Mouse (Mus musculus) MEL (cell line): ENCODE results near the gene Fbn1. TPM values are rescaled to one million over a fixed set of nuclear protein-coding genes. Genes with fewer than 3 reads are reported as not detected.

ENCODE experiments used
- DNase-seq: peaks from one replicate; pipeline ENCODE4 v3.0.0; 2011; ENCODE audit warnings: low read depth, low spot score
- H3K27ac ChIP-seq: 2 replicates; pipeline ENCODE4 v1.5.1; 2012; ENCODE audit warnings: low read depth, mild to moderate bottlenecking, control low read depth, low read length, moderate library complexity; ENCODE audit not compliant: control insufficient read depth
- H3K27me3 ChIP-seq, 2 experiments: fragments of 150-350 bp in 1 of 2; sonication (generic) in 1 of 2; 2 replicates each; pipeline ENCODE4 v1.6.1; 2012; ENCODE audit warnings: low read length in 2 of 2, mild to moderate bottlenecking in 2 of 2, improper control_type of control experiment in 1 of 2, moderate library complexity in 1 of 2; ENCODE audit not compliant: insufficient read depth in 2 of 2, control insufficient read depth in 1 of 2
- H3K36me3 ChIP-seq, 2 experiments: 2 replicates each; pipeline ENCODE4 v1.6.1; 2012 to 2014; ENCODE audit warnings: low read length in 2 of 2, improper control_type of control experiment in 1 of 2, inconsistent platforms in 1 of 2, mild to moderate bottlenecking in 1 of 2; ENCODE audit not compliant: insufficient read depth in 2 of 2, control insufficient read depth in 1 of 2
- H3K4me1 ChIP-seq, 2 experiments: fragments of 150-350 bp in 1 of 2; sonication (generic) in 1 of 2; 2 replicates each; pipeline ENCODE4 v1.6.1; 2012; ENCODE audit warnings: low read length in 2 of 2, improper control_type of control experiment in 1 of 2, mild to moderate bottlenecking in 1 of 2; ENCODE audit not compliant: insufficient read depth in 2 of 2, control insufficient read depth in 1 of 2
- H3K4me3 ChIP-seq, 2 experiments: fragments of 150-350 bp in 1 of 2; sonication (generic) in 1 of 2; 2 replicates each; pipeline ENCODE4 v1.5.1; 2012; ENCODE audit warnings: low read depth in 2 of 2, low read length in 2 of 2, mild to moderate bottlenecking in 2 of 2, moderate library complexity in 2 of 2, control low read depth in 1 of 2, improper control_type of control experiment in 1 of 2; ENCODE audit not compliant: control insufficient read depth in 1 of 2, insufficient read depth in 1 of 2
- H3K79me2 ChIP-seq: 2 replicates; pipeline ENCODE4 v1.6.1; 2012; ENCODE audit warnings: mild to moderate bottlenecking, low read length, moderate library complexity; ENCODE audit not compliant: control insufficient read depth, poor library complexity, insufficient read depth
- H3K9ac ChIP-seq: 2 replicates; pipeline ENCODE4 v1.6.1; 2012; ENCODE audit warnings: low read depth, mild to moderate bottlenecking, control low read depth, low read length, moderate library complexity; ENCODE audit not compliant: control insufficient read depth, poor library complexity, severe bottlenecking
- H3K9me3 ChIP-seq: fragments of 150-350 bp; sonication (generic); replicated peaks from 2 replicates; pipeline ENCODE4 v1.6.1; 2012; ENCODE audit warnings: mild to moderate bottlenecking, low read length, improper control_type of control experiment, moderate library complexity; ENCODE audit not compliant: insufficient read depth
- BHLHE40 ChIP-seq: IDR thresholded peaks from 2 replicates; pipeline ENCODE4 v1.6.1; 2012; ENCODE audit warnings: low read depth, mild to moderate bottlenecking, inconsistent platforms, low read length, improper control_type of control experiment, borderline replicate concordance
- CTCF ChIP-seq, 3 experiments: IDR thresholded peaks in 2 of 3; conservative IDR thresholded peaks in 1 of 3; 2 replicates each; pipeline ENCODE4 v1.5.1; 2011 to 2012; ENCODE audit warnings: low read length in 3 of 3, low read depth in 2 of 3, mild to moderate bottlenecking in 2 of 3, improper control_type of control experiment in 1 of 3, inconsistent platforms in 1 of 3, mixed read lengths in 1 of 3, moderate library complexity in 1 of 3; ENCODE audit not compliant: control insufficient read depth in 1 of 3, insufficient read depth in 1 of 3, poor library complexity in 1 of 3, severe bottlenecking in 1 of 3
- E2F4 ChIP-seq: IDR thresholded peaks from 2 replicates; pipeline ENCODE4 v1.6.1; 2011; ENCODE audit warnings: low read depth, low read length, improper control_type of control experiment, borderline replicate concordance
- ELF1 ChIP-seq: IDR thresholded peaks from 2 replicates; pipeline ENCODE4 v1.6.1; 2014; ENCODE audit warnings: low read depth, mild to moderate bottlenecking, inconsistent platforms, low read length, improper control_type of control experiment, moderate library complexity
- EP300 ChIP-seq, 2 experiments: IDR thresholded peaks; 2 replicates each; pipeline ENCODE4 v1.6.1; 2011; ENCODE audit warnings: improper control_type of control experiment in 2 of 2, low read length in 2 of 2, low read depth in 1 of 2, mild to moderate bottlenecking in 1 of 2
- ETS1 ChIP-seq: IDR thresholded peaks from 2 replicates; pipeline ENCODE4 v1.6.1; 2012; ENCODE audit warnings: low read depth, mild to moderate bottlenecking, inconsistent platforms, low read length, improper control_type of control experiment, moderate library complexity
- GATA1 ChIP-seq: IDR thresholded peaks from 2 replicates; pipeline ENCODE4 v1.6.1; 2011; ENCODE audit warnings: low read depth, low read length, improper control_type of control experiment
- HCFC1 ChIP-seq: IDR thresholded peaks from 2 replicates; pipeline ENCODE4 v1.6.1; 2012; ENCODE audit warnings: low read depth, mild to moderate bottlenecking, inconsistent platforms, low read length, improper control_type of control experiment, moderate library complexity
- MAFK ChIP-seq: IDR thresholded peaks from 2 replicates; pipeline ENCODE4 v1.6.1; 2011; ENCODE audit warnings: low read depth, mild to moderate bottlenecking, low read length, improper control_type of control experiment, borderline replicate concordance
- MAX ChIP-seq: IDR thresholded peaks from 2 replicates; pipeline ENCODE4 v1.6.1; 2011; ENCODE audit warnings: low read length, improper control_type of control experiment
- MXI1 ChIP-seq: IDR thresholded peaks from 2 replicates; pipeline ENCODE4 v1.6.1; 2011; ENCODE audit warnings: mild to moderate bottlenecking, low read depth, low read length, improper control_type of control experiment
- MYB ChIP-seq: IDR thresholded peaks from 2 replicates; pipeline ENCODE4 v1.6.1; 2011; ENCODE audit warnings: mild to moderate bottlenecking, low read depth, low read length, improper control_type of control experiment
- MYC ChIP-seq: IDR thresholded peaks from 2 replicates; pipeline ENCODE4 v1.6.1; 2011; ENCODE audit warnings: low read depth, mild to moderate bottlenecking, low read length, improper control_type of control experiment, moderate library complexity
- NELFE ChIP-seq: IDR thresholded peaks from 2 replicates; pipeline ENCODE4 v1.6.1; 2011; ENCODE audit warnings: low read depth, low read length, improper control_type of control experiment
- NRF1 ChIP-seq: IDR thresholded peaks from 2 replicates; pipeline ENCODE4 v1.6.1; 2014; ENCODE audit warnings: low read depth, mild to moderate bottlenecking, inconsistent platforms, low read length, improper control_type of control experiment, moderate library complexity; ENCODE audit not compliant: poor library complexity, insufficient read depth, severe bottlenecking
- RAD21 ChIP-seq: IDR thresholded peaks from 2 replicates; pipeline ENCODE4 v1.6.1; 2011; ENCODE audit warnings: mild to moderate bottlenecking, low read depth, low read length, improper control_type of control experiment
- RCOR1 ChIP-seq: IDR thresholded peaks from 2 replicates; pipeline ENCODE4 v1.6.1; 2012; ENCODE audit warnings: low read depth, mild to moderate bottlenecking, inconsistent platforms, low read length, improper control_type of control experiment
- SIN3A ChIP-seq: IDR thresholded peaks from 2 replicates; pipeline ENCODE4 v1.6.1; 2012; ENCODE audit warnings: low read length, improper control_type of control experiment, inconsistent platforms
- SMC3 ChIP-seq: IDR thresholded peaks from 2 replicates; pipeline ENCODE4 v1.6.1; 2011; ENCODE audit warnings: low read depth, low read length, improper control_type of control experiment
- TAL1 ChIP-seq: IDR thresholded peaks from 2 replicates; pipeline ENCODE4 v1.6.1; 2012; ENCODE audit warnings: mild to moderate bottlenecking, inconsistent platforms, low read length, moderate library complexity, mixed read lengths
- TCF12 ChIP-seq: IDR thresholded peaks from 2 replicates; pipeline ENCODE4 v1.6.1; 2014; ENCODE audit warnings: low read depth, mild to moderate bottlenecking, inconsistent platforms, low read length, improper control_type of control experiment, moderate library complexity
- UBTF ChIP-seq: IDR thresholded peaks from 2 replicates; pipeline ENCODE4 v1.6.1; 2012; ENCODE audit warnings: low read depth, mild to moderate bottlenecking, inconsistent platforms, low read length, improper control_type of control experiment, moderate library complexity, borderline replicate concordance; ENCODE audit not compliant: insufficient read depth
- USF1 ChIP-seq: IDR thresholded peaks from 2 replicates; pipeline ENCODE4 v1.6.1; 2014; ENCODE audit warnings: low read depth, mild to moderate bottlenecking, inconsistent platforms, low read length, improper control_type of control experiment, moderate library complexity
- ZNF384 ChIP-seq: IDR thresholded peaks from 2 replicates; pipeline ENCODE4 v1.6.1; 2012; ENCODE audit warnings: low read depth, mild to moderate bottlenecking, inconsistent platforms, low read length, improper control_type of control experiment
- polyA plus RNA-seq, 2 experiments: library from polyadenylated mRNA; stranded (reverse) in 1 of 2; unstranded in 1 of 2; fragments of >175 nt in 1 of 2; fragments of >200 nt in 1 of 2; gene quantifications; 2 replicates each; pipeline versions ENCODE4 v1.2.1 to v1.2.4; 2012; ENCODE audit warnings: low replicate concordance in 2 of 2, low read depth in 1 of 2; ENCODE audit not compliant: insufficient read length in 2 of 2, insufficient read depth in 1 of 2, missing spikeins in 1 of 2
- total RNA-seq: library from RNA; depleted of rRNA; stranded (reverse); fragments of 300-350 nt; gene quantifications from 2 replicates; pipeline ENCODE4 v1.2.3, GENCODE M21; 2012

Gene Fbn1
- total and polyA plus RNA-seq, 3 experiments, result 0.01 TPM; not detected in 2

DNA sequence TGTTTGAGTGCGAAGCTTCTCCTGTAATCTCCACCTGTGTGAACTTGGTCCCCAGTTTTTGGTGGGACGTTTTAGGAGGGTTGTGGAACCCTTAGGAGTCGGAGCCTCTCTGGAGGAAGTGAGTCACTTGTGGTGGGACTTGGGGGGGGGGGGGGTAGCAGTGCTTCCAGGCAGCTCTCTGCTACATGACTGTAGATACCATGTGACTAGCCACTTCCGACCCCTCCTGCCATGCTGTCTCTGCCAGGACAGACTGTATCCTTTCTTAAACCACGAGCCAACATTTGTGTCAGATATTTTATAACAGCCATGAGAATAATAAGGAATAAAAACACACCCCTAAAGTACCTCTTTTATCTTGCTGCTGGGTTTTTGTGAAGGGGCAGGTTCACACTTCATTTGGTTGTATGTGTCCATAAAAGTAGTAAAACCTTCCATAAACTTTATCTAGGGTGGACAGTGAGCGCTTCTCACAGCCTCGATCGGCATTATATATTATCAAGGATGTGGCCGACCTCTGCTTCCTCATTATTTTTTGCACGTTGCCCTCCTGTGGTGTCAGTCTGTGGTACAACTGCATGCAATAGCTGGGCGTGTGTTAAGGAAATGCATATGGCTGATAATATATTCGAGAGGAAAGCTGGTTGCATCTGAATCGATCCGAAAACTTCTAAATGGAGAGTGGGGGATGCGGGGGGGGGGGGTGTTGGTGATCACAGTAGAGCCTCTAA is 51.6 kb downstream of the Fbn1 start:
- peak overlapping the region; percentile 63 for H3K9ac ChIP-seq
- H3K27me3 ChIP-seq, result no peaks in the 10 kb centered on the region
- peak overlapping the region; percentile 24 to 45 for H3K4me3 ChIP-seq
- peaks cover 0 to 19% of the 10 kb centered on the region in 2 experiments; a peak in 2 of 4 replicates for H3K36me3 ChIP-seq
- H3K27ac ChIP-seq, result peak overlapping the region; percentile 98
- H3K4me1 ChIP-seq, result peaks cover 8 to 27% of the 10 kb centered on the region in 2 experiments
- no peaks in the 10 kb centered on the region for H3K9me3 ChIP-seq
- H3K79me2 ChIP-seq, result no peaks in the 10 kb centered on the region
- TF ChIP-seq MAX (peak; percentile 70), USF1 (peak; percentile 78), MXI1 (peak; percentile 71; the same call in 1 of the 2 replicates), ZNF384 (peak; percentile 65), NELFE (peak; percentile 39; the same call in 1 of the 2 replicates), TAL1 (peak; percentile 69), NRF1 (no peak), HCFC1 (peak; percentile 40), ELF1 (peak; percentile 56; the same call in 1 of the 2 replicates), MYB (peak; percentile 76), SMC3 (peak; percentile 23; the same call in 1 of the 2 replicates), CTCF (IDR thresholded peaks at IDR 0.05 in 2 of 3, conservative IDR thresholded peaks at IDR 0.05 in 1 of 3; ENCODE audit: control insufficient read depth in 1 of 3, insufficient read depth in 1 of 3, low read depth in 2 of 3, low read length in 3 of 3, poor library complexity in 1 of 3, severe bottlenecking in 1 of 3) (0 out of 6 replicates have a peak, but pooled peaks of 1 of the 3 experiments have one; percentile 18), MAFK (no peak), RAD21 (no peak; the same call in 1 of the 2 replicates), SIN3A (peak; percentile 78), TCF12 (peak; percentile 85), BHLHE40 (peak; percentile 59), E2F4 (no peak), RCOR1 (peak; percentile 52; the same call in 1 of the 2 replicates), GATA1 (peak; percentile 88), ETS1 (peak; percentile 83), EP300 (IDR thresholded peaks at IDR 0.05; ENCODE audit: low read depth in 1 of 2, low read length in 2 of 2) (peak; percentile 93 to 95), MYC (peak; percentile 86), UBTF (no peak)
- peak; percentile 94 for DNase-seq
